Mouse (Mus musculus) kidney, adult 2 months (tissue): ENCODE data around the gene Pisd.

Experiments
- CTCF ChIP-seq: fragments of 200-500 bp; conservative IDR thresholded peaks from 2 replicates; pipeline ENCODE4 v1.5.1; 2011; ENCODE audit warnings: low read depth, mild to moderate bottlenecking, control low read depth, low read length, moderate library complexity, mixed read lengths; ENCODE audit not compliant: insufficient read depth, insufficient read length
- POLR2A ChIP-seq: fragments of 200-500 bp; IDR thresholded peaks from one replicate; pipeline ENCODE4 v1.6.1; 2011; ENCODE audit warnings: low read depth, low read length, control low read depth

DNA sequence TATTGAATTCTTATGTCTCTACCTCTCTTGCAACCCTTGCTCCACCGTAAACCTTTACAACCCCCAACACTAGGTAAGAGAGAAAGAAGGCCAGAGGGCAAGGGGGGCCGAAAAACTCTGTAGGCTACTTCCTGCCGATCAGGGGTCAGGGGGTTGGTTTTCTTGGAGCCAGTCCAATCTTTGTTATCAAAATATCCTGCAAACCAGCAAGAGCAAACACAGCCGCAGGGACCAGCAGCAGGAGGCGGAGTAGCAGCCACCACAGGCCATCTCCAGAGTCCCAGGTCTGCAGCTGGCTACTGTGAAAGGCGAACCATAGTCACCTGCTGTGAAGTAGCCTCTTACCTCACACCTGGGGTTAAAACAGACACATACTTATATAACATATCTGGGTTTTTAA lies 66.5 kb downstream of the Pisd start:
- TF ChIP-seq CTCF (no peak), POLR2A (no peak)
